Mouse (Mus musculus) CH12.LX (cell line): ENCODE measurements around the gene Exosc6. TPM values are rescaled to one million over a fixed set of nuclear protein-coding genes. Genes with fewer than 3 reads are reported as not detected.

Experiments
- DNase-seq: peaks from one replicate; pipeline ENCODE4 v3.0.0-alpha.2; 2013; ENCODE audit errors: extremely low read depth
- H3K27ac ChIP-seq: 2 replicates; pipeline ENCODE4 v1.5.1; 2012; ENCODE audit warnings: low read depth, mild to moderate bottlenecking, control low read depth, moderate library complexity; ENCODE audit not compliant: insufficient read depth
- H3K27me3 ChIP-seq: replicated peaks from 2 replicates; pipeline ENCODE3; 2012; ENCODE audit warnings: inconsistent platforms
- H3K36me3 ChIP-seq, 2 experiments: replicated peaks in 1 of 2; 2 replicates each; pipeline versions ENCODE3 to v1.6.1; 2012; ENCODE audit warnings: inconsistent platforms in 1 of 2, low read length in 1 of 2, mild to moderate bottlenecking in 1 of 2, mixed read lengths in 1 of 2, moderate library complexity in 1 of 2; ENCODE audit not compliant: control insufficient read depth in 1 of 2, insufficient read depth in 1 of 2
- H3K4me1 ChIP-seq, 2 experiments: 2 replicates each; pipeline ENCODE4 v1.6.1; 2012; ENCODE audit warnings: inconsistent platforms in 1 of 2, moderate library complexity in 1 of 2; ENCODE audit not compliant: insufficient read depth in 2 of 2, control insufficient read depth in 1 of 2
- H3K4me2 ChIP-seq: 2 replicates; pipeline ENCODE4 v1.6.1; 2012; ENCODE audit warnings: low read depth, mild to moderate bottlenecking, control low read depth; ENCODE audit not compliant: poor library complexity, insufficient read depth, severe bottlenecking
- H3K4me3 ChIP-seq, 3 experiments: fragments of 150-350 bp in 1 of 3; sonication (generic) in 1 of 3; replicated peaks in 1 of 3; 2 replicates each; pipeline versions ENCODE3 to v1.5.1; 2011 to 2012; ENCODE audit warnings: low read depth in 2 of 3, low read length in 2 of 3, mild to moderate bottlenecking in 2 of 3, moderate library complexity in 2 of 3, control low read depth in 1 of 3, improper control_type of control experiment in 1 of 3, inconsistent platforms in 1 of 3, mixed read lengths in 1 of 3; ENCODE audit not compliant: poor library complexity in 1 of 3
- H3K79me2 ChIP-seq: replicated peaks from 2 replicates; pipeline ENCODE4 v1.6.1; 2012; ENCODE audit warnings: mild to moderate bottlenecking, moderate library complexity; ENCODE audit not compliant: control insufficient read depth, poor library complexity, insufficient read depth, severe bottlenecking; ENCODE audit errors: extremely low read depth
- H3K9ac ChIP-seq: 2 replicates; pipeline ENCODE4 v1.6.1; 2012; ENCODE audit warnings: low read depth, mild to moderate bottlenecking, control low read depth, moderate library complexity; ENCODE audit not compliant: insufficient read depth
- H3K9me3 ChIP-seq: replicated peaks from 2 replicates; pipeline ENCODE3; 2012; ENCODE audit warnings: low read length, inconsistent platforms, mixed read lengths
- CHD2 ChIP-seq: IDR thresholded peaks from 2 replicates; pipeline ENCODE4 v1.6.1; 2011; ENCODE audit warnings: low read length, improper control_type of control experiment
- CTCF ChIP-seq, 2 experiments: IDR thresholded peaks in 1 of 2; conservative IDR thresholded peaks in 1 of 2; 2 replicates each; pipeline ENCODE4 v1.5.1; 2011 to 2012; ENCODE audit warnings: low read depth in 2 of 2, low read length in 2 of 2, improper control_type of control experiment in 1 of 2, inconsistent platforms in 1 of 2, mild to moderate bottlenecking in 1 of 2, moderate library complexity in 1 of 2
- E2F4 ChIP-seq: IDR thresholded peaks from 2 replicates; pipeline ENCODE4 v1.6.1; 2011; ENCODE audit warnings: low read depth, low read length, improper control_type of control experiment; ENCODE audit not compliant: insufficient replicate concordance
- ELF1 ChIP-seq: IDR thresholded peaks from 2 replicates; pipeline ENCODE4 v1.6.1; 2014; ENCODE audit warnings: low read depth, mild to moderate bottlenecking, inconsistent platforms, low read length, improper control_type of control experiment
- ETS1 ChIP-seq: conservative IDR thresholded peaks from 2 replicates; pipeline ENCODE4 v1.6.1; 2012; ENCODE audit warnings: low read depth, mild to moderate bottlenecking, inconsistent platforms, low read length, improper control_type of control experiment, moderate library complexity
- IRF4 ChIP-seq: IDR thresholded peaks from 2 replicates; pipeline ENCODE4 v1.6.1; 2014; ENCODE audit warnings: low read depth, mild to moderate bottlenecking, inconsistent platforms, low read length, improper control_type of control experiment
- JUN ChIP-seq: IDR thresholded peaks from 2 replicates; pipeline ENCODE4 v1.6.1; 2011; ENCODE audit warnings: low read depth, mild to moderate bottlenecking, low read length, improper control_type of control experiment, moderate library complexity; ENCODE audit not compliant: insufficient read depth
- MXI1 ChIP-seq: IDR thresholded peaks from 2 replicates; pipeline ENCODE4 v1.6.1; 2011; ENCODE audit warnings: mild to moderate bottlenecking, low read depth, low read length, improper control_type of control experiment
- MYC ChIP-seq: IDR thresholded peaks from 2 replicates; pipeline ENCODE4 v1.6.1; 2011; ENCODE audit warnings: low read depth, mild to moderate bottlenecking, improper control_type of control experiment, low read length
- POLR2A ChIP-seq: IDR thresholded peaks from 2 replicates; pipeline ENCODE4 v1.6.1; 2011; ENCODE audit warnings: low read depth, mild to moderate bottlenecking, improper control_type of control experiment, low read length
- POLR2AphosphoS2 ChIP-seq: IDR thresholded peaks from 2 replicates; pipeline ENCODE4 v1.6.1; 2011; ENCODE audit warnings: low read depth, low read length, improper control_type of control experiment
- RAD21 ChIP-seq: IDR thresholded peaks from 2 replicates; pipeline ENCODE4 v1.6.1; 2011; ENCODE audit warnings: low read depth, mild to moderate bottlenecking, low read length, improper control_type of control experiment, moderate library complexity
- RCOR1 ChIP-seq: conservative IDR thresholded peaks from 2 replicates; pipeline ENCODE4 v1.6.1; 2012; ENCODE audit warnings: low read depth, mild to moderate bottlenecking, inconsistent platforms, low read length, improper control_type of control experiment
- SIN3A ChIP-seq: IDR thresholded peaks from 2 replicates; pipeline ENCODE4 v1.6.1; 2012; ENCODE audit warnings: low read length, improper control_type of control experiment, inconsistent platforms
- TBP ChIP-seq: conservative IDR thresholded peaks from 2 replicates; pipeline ENCODE4 v1.6.1; 2011; ENCODE audit warnings: low read depth, low read length, improper control_type of control experiment
- TCF12 ChIP-seq: IDR thresholded peaks from 2 replicates; pipeline ENCODE4 v1.6.1; 2014; ENCODE audit warnings: low read depth, mild to moderate bottlenecking, inconsistent platforms, low read length, improper control_type of control experiment
- UBTF ChIP-seq: IDR thresholded peaks from 2 replicates; pipeline ENCODE4 v1.6.1; 2012; ENCODE audit warnings: low read depth, mild to moderate bottlenecking, inconsistent platforms, low read length, improper control_type of control experiment, moderate library complexity
- USF2 ChIP-seq: conservative IDR thresholded peaks from 2 replicates; pipeline ENCODE4 v1.6.1; 2011; ENCODE audit warnings: low read depth, low read length, improper control_type of control experiment
- ZC3H11A ChIP-seq: IDR thresholded peaks from 2 replicates; pipeline ENCODE4 v1.6.1; 2012; ENCODE audit warnings: low read depth, mild to moderate bottlenecking, inconsistent platforms, low read length, improper control_type of control experiment
- ZMIZ1 ChIP-seq: IDR thresholded peaks from 2 replicates; pipeline ENCODE4 v1.6.1; 2012; ENCODE audit warnings: low read depth, mild to moderate bottlenecking, inconsistent platforms, low read length, improper control_type of control experiment
- ZNF384 ChIP-seq: IDR thresholded peaks from 2 replicates; pipeline ENCODE4 v1.6.1; 2012; ENCODE audit warnings: low read depth, low read length, improper control_type of control experiment, inconsistent platforms
- dilution Hi-C: fragments of 300-500 bp; cut with MboI; formaldehyde crosslinking; loops from 2 replicates; pipeline ENCODE4 v1.14.3; 2020; ENCODE audit warnings: low sequenced_read_pairs; ENCODE audit not compliant: extremely low pct_unique_long_range_greater_than_20kb, extremely low pct_ligation_motif_present
- in situ Hi-C: fragments of 300-500 bp; cut with MboI; formaldehyde crosslinking; loops from 3 replicates; pipeline ENCODE4 v1.14.3; 2019; ENCODE audit warnings: low sequenced_read_pairs, low pct_ligation_motif_present, low pct_unique_long_range_greater_than_20kb, mixed read lengths
- polyA plus RNA-seq: library from polyadenylated mRNA; unstranded; fragments of >175 nt; gene quantifications from 2 replicates; pipeline ENCODE4 v1.2.1, GENCODE M21; 2012; ENCODE audit warnings: low read depth; ENCODE audit not compliant: insufficient read length
- total RNA-seq, 2 experiments: library from RNA; depleted of rRNA; stranded (reverse); fragments of 300-350 nt in 1 of 2; fragments of >200 nt in 1 of 2; gene quantifications; 2 replicates each; pipeline ENCODE4 v1.2.3; 2012 to 2014

Exosc6 gene
- total and polyA plus RNA-seq, 3 experiments: 3.9 to 20.3 (median 3.9) TPM

- TF ChIP-seq ELF1 (peak; percentile 18; the same call in 1 of the 2 replicates), TCF12 (no peak), ZC3H11A (no peak), POLR2AphosphoS2 (no peak), ZNF384 (no peak), MXI1 (peak; percentile 80; the same call in 1 of the 2 replicates), ETS1 (0 out of 2 replicates have a peak, but pooled peaks have one; percentile 13), SIN3A (peak; percentile 64; the same call in 1 of the 2 replicates), MYC (peak; percentile 55; the same call in 1 of the 2 replicates)
- Histone ChIP-seq H3K27me3 (no peaks in the 10 kb centered on the region), H3K4me3 (peak overlapping the region; percentile 56 to 66 (median 64)), H3K4me2 (peak overlapping the region; percentile 72), H3K79me2 (peaks cover 15% of the 10 kb centered on the region), H3K9ac (peak overlapping the region; percentile 87), H3K27ac (no peak overlapping the region), H3K9me3 (no peaks in the 10 kb centered on the region), H3K4me1 (peaks cover 0 to 22% of the 10 kb centered on the region in 2 experiments; a peak in 3 of 4 replicates), H3K36me3 (peaks cover 0 to 8% of the 10 kb centered on the region in 2 experiments)
- peak; percentile 38 for DNase-seq
- dilution Hi-C loops (no loop called here), in situ Hi-C loops (no loop called here)
Observed at GRCm38 (mm10) chr8:111030045-111030444, 26.1 kb upstream of the Exosc6 start.

- H3K9ac ChIP-seq: peak within 1 kb of the TSS; percentile 87
- DNase-seq: no peak
- in situ Hi-C loops (no loop called here), dilution Hi-C loops (no loop called here)
- peaks cover 11 to 20% of the 10 kb centered on the region in 2 experiments for H3K36me3 ChIP-seq
- peaks cover 28% of the 10 kb centered on the region for H3K79me2 ChIP-seq
- H3K27ac ChIP-seq: no peak within 1 kb of the TSS
- H3K4me2 ChIP-seq: peak within 1 kb of the TSS; percentile 72
- peak within 1 kb of the TSS; percentile 56 to 66 (median 64) for H3K4me3 ChIP-seq
- H3K9me3 ChIP-seq: no peaks in the 10 kb centered on the region
- H3K4me1 ChIP-seq: peaks cover 5 to 36% of the 10 kb centered on the region in 2 experiments; a peak in 3 of 4 replicates
- H3K27me3 ChIP-seq: no peaks in the 10 kb centered on the region
- TF ChIP-seq CTCF (conservative IDR thresholded peaks at IDR 0.05 in 1 of 2, IDR thresholded peaks at IDR 0.05 in 1 of 2; ENCODE audit: low read depth in 2 of 2, low read length in 2 of 2) (no peak), IRF4 (no peak), ZMIZ1 (no peak), TBP (no peak), CHD2 (no peak), ZC3H11A (no peak), UBTF (no peak), USF2 (no peak), RAD21 (no peak), RCOR1 (no peak), POLR2A (no peak), JUN (no peak), MYC (no peak), E2F4 (no peak)
Observed at GRCm38 (mm10) chr8:111031572-111031971, 24.6 kb upstream of the Exosc6 start, which contains the start of gene Ddx19b. Gene Ddx19b (minus strand): TSS chr8:111031751.
